Mouse (Mus musculus): ENCODE results near the gene Eme1. TPM values are rescaled to one million over a fixed set of nuclear protein-coding genes. Genes with fewer than 3 reads are reported as not detected.
"Not testable (repeated sequence)": the region's sequence is repeated elsewhere in the genome, so short reads cannot be mapped to it uniquely, and the experiment has no call there.

Gene Eme1
- polyA plus RNA-seq (2015; fragmentation: Nextera tagmentation; extraction: Ambion mirVana) = 11.6 and 13.6 TPM in 2 replicates

- H3K9ac ChIP-seq (replicated peaks) = peak within 1 kb of the TSS; percentile 71
- ATAC-seq = peak; percentile 92
- H3K4me2 ChIP-seq (replicated peaks) = peak within 1 kb of the TSS; percentile 74
- peaks cover 19% of the 10 kb centered on the region for H3K4me1 ChIP-seq (replicated peaks)
- WGBS = 1% methylated on average over 32 of the region's 32 CpGs
- H3K4me3 ChIP-seq (replicated peaks) = peak within 1 kb of the TSS; percentile 64
- no peaks in the 10 kb centered on the region for H3K27me3 ChIP-seq
- H3K27ac ChIP-seq = peak within 1 kb of the TSS; percentile 93
- peaks cover 36% of the 10 kb centered on the region for H3K36me3 ChIP-seq
- H3K9me3 ChIP-seq = no peaks in the 10 kb centered on the region
Measured at GRCm38 (mm10) chr11:94653663-94654436, at the start of gene Eme1, which contains the start of gene Mrpl27. TSS of gene Eme1 (minus strand) at chr11:94653964. TSS of gene Mrpl27 (plus strand) at chr11:94653767.

- H3K4me2 ChIP-seq (replicated peaks) = no peak overlapping the region
- 78% methylated on average over 3 of the region's 3 CpGs for WGBS
- no peaks in the 10 kb centered on the region for H3K36me3 ChIP-seq
- H3K4me3 ChIP-seq (replicated peaks) = no peak overlapping the region
- H3K4me1 ChIP-seq (replicated peaks) = 0 out of 2 replicates have a peak, but pooled peaks cover 8% of the 10 kb centered on the region
- H3K27ac ChIP-seq = no peak overlapping the region
- no peak for ATAC-seq
- no peaks in the 10 kb centered on the region for H3K27me3 ChIP-seq
- no peaks in the 10 kb centered on the region for H3K9me3 ChIP-seq
- no peak overlapping the region for H3K9ac ChIP-seq (replicated peaks)
Measured at GRCm38 (mm10) chr11:94702216-94702610, 48.4 kb upstream of the Eme1 start.

GRCm38 (mm10) chr11:94701401-94702215, 47.8 kb upstream of the Eme1 start:
- WGBS = 70% methylated on average over 27 of the region's 27 CpGs
- Histone ChIP-seq H3K27ac (no peak overlapping the region), H3K4me1 (replicated peaks) (0 out of 2 replicates have a peak, but pooled peaks cover 8% of the 10 kb centered on the region), H3K36me3 (no peaks in the 10 kb centered on the region), H3K27me3 (no peaks in the 10 kb centered on the region), H3K4me3 (replicated peaks) (no peak overlapping the region), H3K4me2 (replicated peaks) (no peak overlapping the region), H3K9me3 (no peaks in the 10 kb centered on the region), H3K9ac (replicated peaks) (0 out of 2 replicates have a peak overlapping the region, but pooled peaks have one; percentile 14)
- no peak for ATAC-seq

- Histone ChIP-seq H3K4me3 (replicated peaks) (no peak overlapping the region), H3K36me3 (no peaks in the 10 kb centered on the region), H3K4me1 (replicated peaks) (0 out of 2 replicates have a peak, but pooled peaks cover 8% of the 10 kb centered on the region), H3K4me2 (replicated peaks) (no peak overlapping the region), H3K9me3 (no peaks in the 10 kb centered on the region), H3K27me3 (no peaks in the 10 kb centered on the region), H3K9ac (replicated peaks) (no peak overlapping the region), H3K27ac (no peak overlapping the region)
- 96% methylated on average over 3 of the region's 3 CpGs for WGBS
- ATAC-seq = no peak
Measured at GRCm38 (mm10) chr11:94699399-94699798, 45.6 kb upstream of the Eme1 start.

- H3K36me3 ChIP-seq = no peaks in the 10 kb centered on the region
- WGBS = 51% methylated on average over 13 of the region's 13 CpGs
Measured at GRCm38 (mm10) chr11:94697703-94698464, 44.1 kb upstream of the Eme1 start.

GRCm38 (mm10) chr11:94697140-94697539, 43.4 kb upstream of the Eme1 start:
- Histone ChIP-seq H3K4me3 (replicated peaks) (no peak overlapping the region), H3K4me1 (replicated peaks) (0 out of 2 replicates have a peak, but pooled peaks cover 8% of the 10 kb centered on the region), H3K36me3 (no peaks in the 10 kb centered on the region), H3K9me3 (no peaks in the 10 kb centered on the region), H3K27ac (no peak overlapping the region), H3K9ac (replicated peaks) (no peak overlapping the region), H3K27me3 (no peaks in the 10 kb centered on the region), H3K4me2 (replicated peaks) (no peak overlapping the region)
- no peak for ATAC-seq
- 93% methylated on average over 2 of the region's 2 CpGs for WGBS

More at GRCm38 (mm10) chr11:94697703-94698464, 44.1 kb upstream of the Eme1 start:
- no peaks in the 10 kb centered on the region for H3K27me3 ChIP-seq
- H3K9ac ChIP-seq (replicated peaks) = no peak overlapping the region
- 0 out of 2 replicates have a peak, but pooled peaks cover 8% of the 10 kb centered on the region for H3K4me1 ChIP-seq (replicated peaks)
- 0 out of 2 replicates have a peak, but pooled peaks have one; percentile 11 for ATAC-seq
- H3K4me3 ChIP-seq (replicated peaks) = no peak overlapping the region
- no peak overlapping the region for H3K4me2 ChIP-seq (replicated peaks)
- H3K9me3 ChIP-seq = no peaks in the 10 kb centered on the region
- no peak overlapping the region for H3K27ac ChIP-seq

GRCm38 (mm10) chr11:94695508-94695907, 41.7 kb upstream of the Eme1 start:
- Histone ChIP-seq H3K27me3 (no peaks in the 10 kb centered on the region), H3K27ac (no peak overlapping the region), H3K9ac (replicated peaks) (no peak overlapping the region), H3K36me3 (no peaks in the 10 kb centered on the region), H3K4me2 (replicated peaks) (no peak overlapping the region), H3K4me1 (replicated peaks) (0 out of 2 replicates have a peak, but pooled peaks cover 3% of the 10 kb centered on the region), H3K4me3 (replicated peaks) (no peak overlapping the region), H3K9me3 (no peaks in the 10 kb centered on the region)
- 88% methylated on average over 6 of the region's 6 CpGs for WGBS
- ATAC-seq = no peak

GRCm38 (mm10) chr11:94692502-94692901, 38.7 kb upstream of the Eme1 start:
- H3K9ac ChIP-seq (replicated peaks); H3K27me3 ChIP-seq; H3K36me3 ChIP-seq; H3K9me3 ChIP-seq; ATAC-seq; H3K4me2 ChIP-seq (replicated peaks); H3K4me1 ChIP-seq (replicated peaks); H3K27ac ChIP-seq; H3K4me3 ChIP-seq (replicated peaks): not testable (repeated sequence)

- no peaks in the 10 kb centered on the region for H3K36me3 ChIP-seq
- no peak for ATAC-seq
- H3K9me3 ChIP-seq = no peaks in the 10 kb centered on the region
- no peak overlapping the region for H3K9ac ChIP-seq (replicated peaks)
- no peak overlapping the region for H3K4me2 ChIP-seq (replicated peaks)
- H3K4me3 ChIP-seq (replicated peaks) = no peak overlapping the region
- H3K4me1 ChIP-seq (replicated peaks) = 0 out of 2 replicates have a peak, but pooled peaks cover 7% of the 10 kb centered on the region
- no peak overlapping the region for H3K27ac ChIP-seq
- 84% methylated on average over 6 of the region's 6 CpGs for WGBS
- no peaks in the 10 kb centered on the region for H3K27me3 ChIP-seq
Measured at GRCm38 (mm10) chr11:94687178-94687577, 33.4 kb upstream of the Eme1 start.

GRCm38 (mm10) chr11:94682427-94682826, 28.7 kb upstream of the Eme1 start:
- Histone ChIP-seq H3K4me1 (replicated peaks) (peaks cover 11% of the 10 kb centered on the region), H3K4me2 (replicated peaks) (no peak overlapping the region), H3K4me3 (replicated peaks) (no peak overlapping the region), H3K9me3 (no peaks in the 10 kb centered on the region), H3K9ac (replicated peaks) (no peak overlapping the region), H3K27ac (no peak overlapping the region), H3K36me3 (no peaks in the 10 kb centered on the region), H3K27me3 (no peaks in the 10 kb centered on the region)
- ATAC-seq = no peak
- WGBS = 86% methylated on average over 7 of the region's 7 CpGs

GRCm38 (mm10) chr11:94681640-94682039, 27.9 kb upstream of the Eme1 start:
- Histone ChIP-seq H3K27ac (no peak overlapping the region), H3K9ac (replicated peaks) (no peak overlapping the region), H3K36me3 (no peaks in the 10 kb centered on the region), H3K27me3 (no peaks in the 10 kb centered on the region), H3K9me3 (no peaks in the 10 kb centered on the region), H3K4me3 (replicated peaks) (no peak overlapping the region), H3K4me1 (replicated peaks) (peaks cover 13% of the 10 kb centered on the region), H3K4me2 (replicated peaks) (no peak overlapping the region)
- ATAC-seq = no peak
- 86% methylated on average over 4 of the region's 4 CpGs for WGBS

Measured in midbrain, embryonic 13.5 days (tissue).